Mouse (Mus musculus): ENCODE results near the gene Lpin2.

GRCm38 (mm10) chr17:71208376-71208775 lies 26.0 kb downstream of the Lpin2 start:
- no peak for TF ChIP-seq CTCF (IDR thresholded peaks at IDR 0.05; ENCODE audit: borderline replicate concordance, insufficient read depth, low read length)
- no peak for TF ChIP-seq POLR2A (IDR thresholded peaks at IDR 0.05; ENCODE audit: low read depth, low read length)
